Mouse (Mus musculus): Measurements from ENCODE around the gene Ppia. TPM values are rescaled to one million over a fixed set of nuclear protein-coding genes. Genes with fewer than 3 reads are reported as not detected.

Ppia gene
- polyA plus RNA-seq, 1 experiment from 2014 or later, result 4,257 TPM

- H3K4me2 ChIP-seq (ENCODE audit: low read depth, low read length), result peak overlapping the region; percentile 38; the same call in 1 of the 2 replicates
- peak overlapping the region; percentile 77 for H3K27ac ChIP-seq (ENCODE audit: low read depth, low read length)
- H3K9me3 ChIP-seq (ENCODE audit: control insufficient read depth, low read length), result no peaks in the 10 kb centered on the region
- H3K27me3 ChIP-seq (ENCODE audit: control insufficient read depth, insufficient read depth, low read length), result no peaks in the 10 kb centered on the region; the same call in 1 of the 2 replicates
- WGBS, result 96% methylated on average over 6 of the region's 6 CpGs
- H3K9ac ChIP-seq (replicated peaks; ENCODE audit: low read depth, low read length), result no peak overlapping the region
- peaks cover 16% of the 10 kb centered on the region for H3K4me1 ChIP-seq (ENCODE audit: control insufficient read depth, insufficient read depth, low read length)
- peak overlapping the region; percentile 87; the same call in 1 of the 2 replicates for H3K4me3 ChIP-seq (ENCODE audit: low read depth, low read length)
- no peak for ATAC-seq (ENCODE audit: low read depth)
- H3K36me3 ChIP-seq (ENCODE audit: control insufficient read depth, insufficient read depth, low read length), result peaks cover 8% of the 10 kb centered on the region; the same call in 1 of the 2 replicates
Measured at GRCm38 (mm10) chr11:6388126-6388725, 27.0 kb upstream of the Ppia start.

DNA sequence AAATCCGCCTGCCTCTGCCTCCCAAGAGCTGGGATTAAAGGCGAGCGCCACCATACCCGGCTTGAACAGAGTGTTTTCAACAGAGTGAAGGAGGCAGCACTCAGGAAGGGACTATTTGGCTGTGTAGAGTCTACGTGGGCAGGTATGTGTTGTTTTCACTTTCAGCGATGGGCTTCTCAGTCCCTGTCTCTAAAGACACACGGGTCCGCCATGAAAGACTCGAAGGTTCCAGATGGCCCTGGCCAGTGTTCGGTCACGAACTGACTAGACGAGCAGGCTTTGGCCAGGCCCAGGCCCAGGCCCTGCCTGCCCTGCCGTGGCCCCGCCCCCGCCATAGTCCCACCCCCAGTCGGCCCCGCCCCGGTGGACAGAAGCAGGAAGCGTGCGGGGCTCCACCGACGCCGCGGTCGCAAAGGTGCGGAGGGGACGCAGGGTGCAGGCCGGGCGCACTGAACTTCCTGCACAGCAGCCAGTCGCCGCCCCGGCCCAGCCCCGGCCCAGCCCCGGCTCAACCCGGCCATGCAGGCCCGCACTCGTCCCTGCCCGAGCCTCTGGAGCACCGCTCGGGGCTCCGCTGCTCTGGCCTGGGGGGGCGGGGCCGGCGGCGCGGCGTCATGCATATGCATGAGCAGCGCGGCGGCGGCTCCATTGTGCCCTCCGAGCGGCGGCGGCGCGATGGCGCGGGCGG lies 26.4 kb upstream of the Ppia start, which contains the start of gene Zmiz2:
Gene Zmiz2, plus strand, starts transcription at position 349 of the 688 bp plus-strand sequence.
- Histone ChIP-seq H3K27ac (ENCODE audit: low read depth, low read length) (peak within 1 kb of the TSS; percentile 77), H3K4me3 (ENCODE audit: low read depth, low read length) (peak within 1 kb of the TSS; percentile 87), H3K9me3 (ENCODE audit: control insufficient read depth, low read length) (no peaks in the 10 kb centered on the region), H3K4me1 (ENCODE audit: control insufficient read depth, insufficient read depth, low read length) (peaks cover 16% of the 10 kb centered on the region), H3K36me3 (ENCODE audit: control insufficient read depth, insufficient read depth, low read length) (peaks cover 8% of the 10 kb centered on the region; the same call in 1 of the 2 replicates), H3K9ac (replicated peaks; ENCODE audit: low read depth, low read length) (peak within 1 kb of the TSS; percentile 97), H3K27me3 (ENCODE audit: control insufficient read depth, insufficient read depth, low read length) (no peaks in the 10 kb centered on the region; the same call in 1 of the 2 replicates), H3K4me2 (ENCODE audit: low read depth, low read length) (peak within 1 kb of the TSS; percentile 73)
- 7% methylated on average over 51 of the region's 60 CpGs for WGBS
- ATAC-seq (ENCODE audit: low read depth), result peak; percentile 99

GRCm38 (mm10) chr11:6389483-6389921 lies 25.7 kb upstream of the Ppia start:
- Histone ChIP-seq H3K4me2 (ENCODE audit: low read depth, low read length) (peak overlapping the region; percentile 73), H3K36me3 (ENCODE audit: control insufficient read depth, insufficient read depth, low read length) (peaks cover 11% of the 10 kb centered on the region; the same call in 1 of the 2 replicates), H3K9me3 (ENCODE audit: control insufficient read depth, low read length) (no peaks in the 10 kb centered on the region), H3K27ac (ENCODE audit: low read depth, low read length) (peak overlapping the region; percentile 77), H3K4me1 (ENCODE audit: control insufficient read depth, insufficient read depth, low read length) (peaks cover 16% of the 10 kb centered on the region), H3K27me3 (ENCODE audit: control insufficient read depth, insufficient read depth, low read length) (no peaks in the 10 kb centered on the region; the same call in 1 of the 2 replicates), H3K4me3 (ENCODE audit: low read depth, low read length) (peak overlapping the region; percentile 87), H3K9ac (replicated peaks; ENCODE audit: low read depth, low read length) (peak overlapping the region; percentile 97)
- WGBS, result under 1% methylated on average over 30 of the region's 43 CpGs
- peak; percentile 42 for ATAC-seq (ENCODE audit: low read depth)

GRCm38 (mm10) chr11:6390376-6391053 lies 24.7 kb upstream of the Ppia start:
- peak overlapping the region; percentile 73 for H3K4me2 ChIP-seq (ENCODE audit: low read depth, low read length)
- ATAC-seq (ENCODE audit: low read depth), result no peak
- peaks cover 20% of the 10 kb centered on the region; the same call in 1 of the 2 replicates for H3K36me3 ChIP-seq (ENCODE audit: control insufficient read depth, insufficient read depth, low read length)
- peak overlapping the region; percentile 87 for H3K4me3 ChIP-seq (ENCODE audit: low read depth, low read length)
- peak overlapping the region; percentile 97 for H3K9ac ChIP-seq (replicated peaks; ENCODE audit: low read depth, low read length)
- H3K27ac ChIP-seq (ENCODE audit: low read depth, low read length), result no peak overlapping the region
- WGBS, result 83% methylated on average over 8 of the region's 8 CpGs
- H3K9me3 ChIP-seq (ENCODE audit: control insufficient read depth, low read length), result no peaks in the 10 kb centered on the region
- H3K4me1 ChIP-seq (ENCODE audit: control insufficient read depth, insufficient read depth, low read length), result peaks cover 16% of the 10 kb centered on the region
- no peaks in the 10 kb centered on the region; the same call in 1 of the 2 replicates for H3K27me3 ChIP-seq (ENCODE audit: control insufficient read depth, insufficient read depth, low read length)

DNA sequence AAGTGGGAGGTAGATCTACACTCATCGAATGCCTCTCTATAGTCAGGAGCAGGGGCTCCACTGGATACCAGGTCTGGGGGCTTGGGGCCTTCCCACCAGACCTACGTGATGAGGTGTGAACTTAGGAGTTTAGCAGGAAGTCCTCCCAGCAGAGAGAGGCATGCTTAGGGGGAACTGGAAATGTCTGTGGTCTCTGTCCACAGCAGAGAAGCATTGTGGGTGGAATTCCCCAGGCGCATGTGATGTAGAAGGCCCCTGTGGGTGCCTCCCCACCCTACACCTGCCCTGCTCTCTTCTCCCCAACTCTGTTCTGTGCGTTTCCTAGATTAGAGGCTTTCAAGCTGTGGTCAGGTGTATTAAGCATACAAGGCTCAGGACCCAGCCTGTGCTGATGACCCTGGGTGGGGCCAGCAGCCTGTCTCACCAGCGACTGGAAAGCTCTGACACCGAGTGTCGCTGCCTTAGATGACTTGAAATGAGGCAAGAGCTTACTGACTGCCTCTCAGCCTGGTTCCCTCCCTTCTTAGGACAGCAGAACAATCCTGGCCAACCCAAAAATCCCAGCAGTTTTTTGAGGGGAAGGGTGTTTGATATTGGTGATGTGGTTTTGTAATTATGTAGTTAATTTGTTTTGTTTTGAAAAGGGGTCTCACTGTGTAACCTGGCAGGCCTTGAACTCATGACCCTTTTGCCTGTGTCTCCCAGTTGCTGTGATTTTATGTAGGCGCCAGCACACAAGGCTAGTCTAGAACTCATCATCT lies 23.5 kb upstream of the Ppia start:
- H3K27me3 ChIP-seq (ENCODE audit: control insufficient read depth, insufficient read depth, low read length), result no peaks in the 10 kb centered on the region; the same call in 1 of the 2 replicates
- H3K36me3 ChIP-seq (ENCODE audit: control insufficient read depth, insufficient read depth, low read length), result peaks cover 32% of the 10 kb centered on the region; the same call in 1 of the 2 replicates
- peaks cover 16% of the 10 kb centered on the region for H3K4me1 ChIP-seq (ENCODE audit: control insufficient read depth, insufficient read depth, low read length)
- 93% methylated on average over 8 of the region's 8 CpGs for WGBS
- no peak overlapping the region for H3K9ac ChIP-seq (replicated peaks; ENCODE audit: low read depth, low read length)
- H3K27ac ChIP-seq (ENCODE audit: low read depth, low read length), result no peak overlapping the region
- ATAC-seq (ENCODE audit: low read depth), result no peak
- H3K4me2 ChIP-seq (ENCODE audit: low read depth, low read length), result no peak overlapping the region
- no peak overlapping the region for H3K4me3 ChIP-seq (ENCODE audit: low read depth, low read length)
- H3K9me3 ChIP-seq (ENCODE audit: control insufficient read depth, low read length), result no peaks in the 10 kb centered on the region

GRCm38 (mm10) chr11:6392857-6393256 lies 22.4 kb upstream of the Ppia start:
- WGBS, result 86% methylated on average over 6 of the region's 6 CpGs
- Histone ChIP-seq H3K9ac (replicated peaks; ENCODE audit: low read depth, low read length) (no peak overlapping the region), H3K4me3 (ENCODE audit: low read depth, low read length) (no peak overlapping the region), H3K27ac (ENCODE audit: low read depth, low read length) (no peak overlapping the region), H3K36me3 (ENCODE audit: control insufficient read depth, insufficient read depth, low read length) (peaks cover 43% of the 10 kb centered on the region; the same call in 1 of the 2 replicates), H3K4me1 (ENCODE audit: control insufficient read depth, insufficient read depth, low read length) (peaks cover 16% of the 10 kb centered on the region), H3K4me2 (ENCODE audit: low read depth, low read length) (no peak overlapping the region), H3K9me3 (ENCODE audit: control insufficient read depth, low read length) (no peaks in the 10 kb centered on the region), H3K27me3 (ENCODE audit: control insufficient read depth, insufficient read depth, low read length) (no peaks in the 10 kb centered on the region; the same call in 1 of the 2 replicates)
- no peak for ATAC-seq (ENCODE audit: low read depth)

DNA sequence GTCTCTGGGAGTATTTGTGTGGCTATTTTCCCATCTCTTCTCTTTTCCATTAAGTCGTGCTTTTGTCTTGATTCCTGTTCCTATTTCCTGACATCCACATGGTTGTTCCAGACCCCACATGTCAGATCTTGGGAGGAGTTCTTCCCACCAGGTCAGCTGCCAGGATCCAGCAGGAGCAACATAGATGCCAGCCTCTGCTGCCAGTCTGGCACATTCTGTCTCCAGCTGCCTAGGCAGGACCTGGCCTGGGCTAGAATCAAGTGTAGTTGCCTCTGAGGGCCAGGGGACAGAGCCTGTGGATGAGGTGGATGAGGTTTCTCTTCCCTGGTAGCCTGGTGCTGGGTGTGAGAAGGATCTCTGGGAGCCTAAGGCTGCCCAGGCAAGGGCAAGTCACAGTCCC lies 21.4 kb upstream of the Ppia start:
- ATAC-seq (ENCODE audit: low read depth), result no peak
- Histone ChIP-seq H3K36me3 (ENCODE audit: control insufficient read depth, insufficient read depth, low read length) (peaks cover 50% of the 10 kb centered on the region; the same call in 1 of the 2 replicates), H3K4me2 (ENCODE audit: low read depth, low read length) (no peak overlapping the region), H3K9me3 (ENCODE audit: control insufficient read depth, low read length) (no peaks in the 10 kb centered on the region), H3K27me3 (ENCODE audit: control insufficient read depth, insufficient read depth, low read length) (no peaks in the 10 kb centered on the region; the same call in 1 of the 2 replicates), H3K27ac (ENCODE audit: low read depth, low read length) (no peak overlapping the region), H3K9ac (replicated peaks; ENCODE audit: low read depth, low read length) (no peak overlapping the region), H3K4me3 (ENCODE audit: low read depth, low read length) (no peak overlapping the region), H3K4me1 (ENCODE audit: control insufficient read depth, insufficient read depth, low read length) (peaks cover 16% of the 10 kb centered on the region)
- 80% methylated on average over 1 of the region's 1 CpGs for WGBS

DNA sequence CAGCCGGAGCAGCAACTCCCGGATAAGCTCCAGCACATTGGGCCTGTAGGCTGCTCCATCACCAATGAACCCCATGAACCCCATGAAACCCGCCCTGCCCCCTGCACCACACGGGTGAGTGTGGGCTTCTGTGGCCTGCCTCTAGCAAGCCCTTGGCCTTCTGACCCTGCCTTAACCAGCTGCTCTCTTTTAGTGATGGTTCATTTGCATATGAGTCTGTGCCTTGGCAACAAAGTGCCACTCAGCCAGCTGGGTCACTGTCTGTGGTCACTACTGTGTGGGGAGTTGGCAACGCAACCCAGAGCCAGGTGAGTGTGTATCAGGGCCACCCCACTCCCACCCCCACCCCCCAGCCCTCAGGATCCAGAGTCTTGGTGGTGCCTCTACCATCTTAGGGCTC lies 19.7 kb upstream of the Ppia start:
- Histone ChIP-seq H3K9ac (replicated peaks; ENCODE audit: low read depth, low read length) (no peak overlapping the region), H3K4me2 (ENCODE audit: low read depth, low read length) (no peak overlapping the region), H3K27ac (ENCODE audit: low read depth, low read length) (no peak overlapping the region), H3K9me3 (ENCODE audit: control insufficient read depth, low read length) (no peaks in the 10 kb centered on the region), H3K4me3 (ENCODE audit: low read depth, low read length) (no peak overlapping the region), H3K4me1 (ENCODE audit: control insufficient read depth, insufficient read depth, low read length) (peaks cover 9% of the 10 kb centered on the region; the same call in 1 of the 2 replicates), H3K27me3 (ENCODE audit: control insufficient read depth, insufficient read depth, low read length) (no peaks in the 10 kb centered on the region), H3K36me3 (ENCODE audit: control insufficient read depth, insufficient read depth, low read length) (peaks cover 63% of the 10 kb centered on the region)
- ATAC-seq (ENCODE audit: low read depth), result no peak
- WGBS, result 68% methylated on average over 5 of the region's 5 CpGs

Measured in neural tube, embryonic 14.5 days (tissue).